Mouse (Mus musculus) hindbrain, postnatal 0 days (tissue): Measurements from ENCODE around the gene Phf12. TPM values are rescaled to one million over a fixed set of nuclear protein-coding genes. Genes with fewer than 3 reads are reported as not detected.

Experiments used
- ATAC-seq: fragments of 200-750 bp; cut with Nextera tagmentation; 2 replicates; pipeline ENCODE4 v1.8.0; 2017; ENCODE audit warnings: mild to moderate bottlenecking, moderate TSS enrichment, moderate library complexity
- DNase-seq: peaks from one replicate; pipeline ENCODE4 v3.0.0-alpha.2; 2015; ENCODE audit warnings: low spot score
- H3K27ac ChIP-seq: fragments of 300-500 bp; sonication (generic); 2 replicates; pipeline ENCODE4 v1.5.1; 2014; ENCODE audit warnings: mild to moderate bottlenecking
- H3K27me3 ChIP-seq: fragments of 300-500 bp; sonication (generic); 2 replicates; pipeline ENCODE4 v1.6.1; 2014; ENCODE audit warnings: low read length, mixed read lengths; ENCODE audit not compliant: insufficient read depth
- H3K36me3 ChIP-seq: fragments of 300-500 bp; sonication (generic); 2 replicates; pipeline ENCODE4 v1.6.1; 2014; ENCODE audit warnings: low read length, mixed read lengths; ENCODE audit not compliant: insufficient read depth
- H3K4me1 ChIP-seq: fragments of 300-500 bp; sonication (generic); 2 replicates; pipeline ENCODE4 v1.6.1; 2014; ENCODE audit warnings: antibody characterized with exemption, low read length, mixed read lengths; ENCODE audit not compliant: insufficient read depth
- H3K4me2 ChIP-seq: fragments of 300-500 bp; sonication (generic); 2 replicates; pipeline ENCODE4 v1.6.1; 2014; ENCODE audit warnings: low read depth, mild to moderate bottlenecking, low read length, moderate library complexity, mixed read lengths
- H3K4me3 ChIP-seq: fragments of 300-500 bp; sonication (generic); 2 replicates; pipeline ENCODE4 v1.5.1; 2014; ENCODE audit warnings: low read length
- H3K9ac ChIP-seq: fragments of 300-500 bp; sonication (generic); replicated peaks from 2 replicates; pipeline ENCODE4 v1.6.1; 2014; ENCODE audit warnings: mild to moderate bottlenecking, low read length, moderate library complexity, mixed read lengths
- H3K9me3 ChIP-seq: fragments of 300-500 bp; sonication (generic); 2 replicates; pipeline ENCODE4 v1.6.1; 2016; ENCODE audit warnings: low read length, mixed read lengths
- CTCF ChIP-seq: IDR thresholded peaks from 2 replicates; pipeline ENCODE4 v1.5.1; 2016; ENCODE audit warnings: antibody characterized with exemption, control low read depth, low read depth
- WGBS: fragments of 180-500 bp; shearing (Covaris S2); extraction: QIAGEN DNeasy Blood & Tissue Kit; methylation state at CpG from one replicate; pipeline ENCODE4 v1.1.7; 2014; 5-methylcytosine and 5-hydroxymethylcytosine counted together
- polyA plus RNA-seq: library from polyadenylated mRNA; unstranded; fragments of >200 nt; fragmentation: Nextera tagmentation; extraction: Ambion mirVana; gene quantifications from 2 replicates; pipeline ENCODE4 v1.2.1, GENCODE M21; 2015
- total RNA-seq: library from RNA; depleted of rRNA; stranded (reverse); fragments of >200 nt; gene quantifications from 2 replicates; pipeline ENCODE4 v1.2.3, GENCODE M21; 2014

Gene Phf12
- total and polyA plus RNA-seq, 2 experiments from 2014 or later = 8.3 to 31.9 TPM

GRCm38 (mm10) chr11:77947860-77948259, 34.7 kb upstream of the Phf12 start:
- H3K9ac ChIP-seq = no peak overlapping the region; the same call in 1 of the 2 replicates
- 12% methylated on average over 9 of the region's 9 CpGs for WGBS
- H3K4me3 ChIP-seq = no peak overlapping the region

GRCm38 (mm10) chr11:77950125-77950685, 32.3 kb upstream of the Phf12 start:
- peaks cover 12% of the 10 kb centered on the region; the same call in 1 of the 2 replicates for H3K4me1 ChIP-seq
- no peak for TF ChIP-seq CTCF
- H3K27me3 ChIP-seq = no peaks in the 10 kb centered on the region
- WGBS = 33% methylated on average over 12 of the region's 12 CpGs
- ATAC-seq (peak; percentile 13; the same call in 1 of the 2 replicates), DNase-seq (no peak)
- no peak overlapping the region for H3K4me2 ChIP-seq
- H3K36me3 ChIP-seq = no peaks in the 10 kb centered on the region
- peak overlapping the region; percentile 32; the same call in 1 of the 2 replicates for H3K27ac ChIP-seq
- H3K4me3 ChIP-seq = no peak overlapping the region
- no peak overlapping the region for H3K9ac ChIP-seq
- no peaks in the 10 kb centered on the region for H3K9me3 ChIP-seq

More at GRCm38 (mm10) chr11:77947860-77948259, 34.7 kb upstream of the Phf12 start:
- peak; percentile 74 for DNase-seq
- Histone ChIP-seq H3K27ac (peak overlapping the region; percentile 54; the same call in 1 of the 2 replicates), H3K4me1 (peaks cover 12% of the 10 kb centered on the region; the same call in 1 of the 2 replicates), H3K36me3 (no peaks in the 10 kb centered on the region), H3K4me2 (peak overlapping the region; percentile 33), H3K9me3 (no peaks in the 10 kb centered on the region), H3K27me3 (no peaks in the 10 kb centered on the region)
- peak; percentile 43; the same call in 1 of the 2 replicates for ATAC-seq
- no peak for TF ChIP-seq CTCF

GRCm38 (mm10) chr11:77950797-77951228, 31.7 kb upstream of the Phf12 start:
- 37% methylated on average over 5 of the region's 5 CpGs for WGBS
- Histone ChIP-seq H3K4me3 (no peak overlapping the region), H3K9ac (no peak overlapping the region), H3K9me3 (no peaks in the 10 kb centered on the region), H3K4me2 (no peak overlapping the region), H3K4me1 (peaks cover 12% of the 10 kb centered on the region; the same call in 1 of the 2 replicates), H3K27me3 (no peaks in the 10 kb centered on the region), H3K36me3 (no peaks in the 10 kb centered on the region), H3K27ac (peak overlapping the region; percentile 32; the same call in 1 of the 2 replicates)
- ATAC-seq (peak; percentile 84), DNase-seq (peak; percentile 82)
- TF ChIP-seq CTCF = no peak

- Histone ChIP-seq H3K27ac (no peak overlapping the region), H3K9me3 (no peaks in the 10 kb centered on the region), H3K4me3 (no peak overlapping the region), H3K4me2 (no peak overlapping the region), H3K9ac (no peak overlapping the region), H3K27me3 (no peaks in the 10 kb centered on the region), H3K4me1 (no peaks in the 10 kb centered on the region), H3K36me3 (no peaks in the 10 kb centered on the region)
- TF ChIP-seq CTCF = peak; percentile 66
- ATAC-seq (no peak), DNase-seq (no peak)
- WGBS = 49% methylated on average over 9 of the region's 9 CpGs
Measured at GRCm38 (mm10) chr11:77953671-77954070, 28.9 kb upstream of the Phf12 start.

GRCm38 (mm10) chr11:77956428-77956827, 26.1 kb upstream of the Phf12 start:
- Histone ChIP-seq H3K9me3 (no peaks in the 10 kb centered on the region), H3K4me2 (no peak overlapping the region), H3K36me3 (no peaks in the 10 kb centered on the region), H3K4me3 (no peak overlapping the region), H3K4me1 (peaks cover 7% of the 10 kb centered on the region), H3K27ac (no peak overlapping the region), H3K9ac (no peak overlapping the region), H3K27me3 (no peaks in the 10 kb centered on the region)
- DNase-seq (no peak), ATAC-seq (no peak)
- WGBS = 47% methylated on average over 3 of the region's 3 CpGs
- no peak for TF ChIP-seq CTCF

GRCm38 (mm10) chr11:77958268-77958667, 24.3 kb upstream of the Phf12 start:
- Histone ChIP-seq H3K36me3 (no peaks in the 10 kb centered on the region), H3K27me3 (no peaks in the 10 kb centered on the region), H3K4me3 (no peak overlapping the region), H3K4me2 (no peak overlapping the region), H3K27ac (no peak overlapping the region), H3K9ac (no peak overlapping the region), H3K4me1 (peaks cover 7% of the 10 kb centered on the region), H3K9me3 (no peaks in the 10 kb centered on the region)
- DNase-seq (peak; percentile 81), ATAC-seq (peak; percentile 71)
- WGBS = 45% methylated on average over 2 of the region's 2 CpGs
- no peak for TF ChIP-seq CTCF

- WGBS = 53% methylated on average over 9 of the region's 9 CpGs
- no peak for TF ChIP-seq CTCF
- H3K9ac ChIP-seq = no peak overlapping the region
- peaks cover 7% of the 10 kb centered on the region for H3K4me1 ChIP-seq
- H3K4me2 ChIP-seq = no peak overlapping the region
- DNase-seq = no peak
- H3K27ac ChIP-seq = no peak overlapping the region
- no peak for ATAC-seq
- no peaks in the 10 kb centered on the region for H3K36me3 ChIP-seq
- H3K9me3 ChIP-seq = no peaks in the 10 kb centered on the region
- H3K27me3 ChIP-seq = no peaks in the 10 kb centered on the region
- H3K4me3 ChIP-seq = no peak overlapping the region
Measured at GRCm38 (mm10) chr11:77958932-77959331, 23.6 kb upstream of the Phf12 start.
